Mouse (Mus musculus) retina, embryonic 14.5 days (tissue): ENCODE measurements at regions not wholly inside any gene's neighbourhood (a gene's known extent, or its start where the extent isn't known, plus 50 kb on each side); places are given as distances from the start of the nearest gene placed in this dataset.

Experiments used
- DNase-seq: peaks from one replicate; pipeline ENCODE4 v3.0.0-alpha.2; 2015; ENCODE audit warnings: low spot score

DNA sequence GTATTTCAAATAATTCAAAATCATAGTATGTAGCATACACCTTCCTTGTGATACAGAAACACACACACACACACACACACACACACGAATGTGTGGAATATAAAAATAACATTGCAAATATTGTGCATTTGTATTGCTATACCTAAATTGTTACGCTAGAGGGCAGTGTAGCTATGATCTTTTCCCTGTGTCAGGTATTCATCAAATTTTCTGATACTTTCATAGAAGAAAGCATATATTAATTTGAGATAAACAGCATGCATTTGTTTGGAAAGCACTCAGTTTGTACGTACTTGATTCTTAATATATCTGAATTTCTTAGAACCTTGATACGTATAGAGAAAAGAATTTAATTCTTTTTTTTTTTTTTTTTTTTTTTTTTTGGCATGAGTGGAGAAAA is 1700.9 kb upstream of the Sel1l start:
- DNase-seq: peak; percentile 74

DNA sequence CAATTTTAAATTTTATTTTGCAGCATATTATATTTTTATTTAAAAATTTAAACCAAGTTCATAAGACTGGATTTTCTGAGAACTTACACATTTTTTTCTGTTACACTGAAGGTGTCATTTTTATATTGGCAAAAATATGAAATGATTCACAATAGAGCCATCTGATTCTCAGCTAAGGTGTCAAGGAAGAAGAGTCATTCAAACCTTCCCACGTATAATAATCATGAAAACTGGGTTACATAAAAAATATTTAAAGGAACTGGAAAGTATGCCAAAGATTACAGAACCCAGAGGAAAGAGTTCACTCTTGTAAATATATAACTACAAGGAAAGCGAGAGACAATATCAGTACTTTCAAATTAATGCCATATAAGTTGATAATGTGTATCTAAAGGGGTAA is 1674.5 kb upstream of the Sel1l start:
- no peak for DNase-seq

DNA sequence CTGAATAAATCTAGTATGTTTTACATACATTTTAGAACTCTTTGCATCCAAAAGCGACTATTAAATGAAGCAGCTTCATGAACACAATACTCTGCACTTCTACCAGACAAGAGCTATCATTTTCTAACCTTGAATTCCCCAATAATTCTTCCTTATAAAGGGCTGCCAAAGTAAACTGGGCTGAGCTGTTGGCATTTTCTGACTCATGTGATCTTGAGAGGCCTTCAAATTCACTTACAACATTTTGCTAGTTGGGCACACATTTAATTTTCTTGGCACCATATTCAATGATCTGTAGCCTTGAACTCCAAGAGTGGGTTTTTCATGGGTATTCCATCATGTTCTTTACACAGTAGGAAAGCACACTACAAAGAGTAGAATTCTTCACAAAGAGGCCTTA is 1637.4 kb upstream of the Sel1l start:
- DNase-seq: no peak

DNA sequence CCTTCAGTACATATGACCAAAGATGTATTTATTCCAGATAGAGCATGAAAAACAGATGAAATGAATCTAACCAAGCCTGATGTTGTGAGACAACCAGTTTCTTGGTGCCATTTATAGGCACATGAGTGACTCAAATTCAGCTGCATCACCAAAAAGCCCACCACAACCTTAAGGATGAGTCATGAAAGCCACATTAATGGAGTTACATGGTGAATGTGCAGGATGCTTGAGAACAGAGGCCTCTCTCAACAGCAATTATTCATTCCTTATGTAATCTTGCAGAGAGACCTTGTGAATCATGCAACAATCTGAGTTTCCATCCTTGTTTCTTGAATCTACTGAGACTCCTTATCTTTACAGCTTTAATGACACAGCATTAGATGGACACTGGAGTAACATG is 1613.1 kb upstream of the Sel1l start:
- no peak for DNase-seq

DNA sequence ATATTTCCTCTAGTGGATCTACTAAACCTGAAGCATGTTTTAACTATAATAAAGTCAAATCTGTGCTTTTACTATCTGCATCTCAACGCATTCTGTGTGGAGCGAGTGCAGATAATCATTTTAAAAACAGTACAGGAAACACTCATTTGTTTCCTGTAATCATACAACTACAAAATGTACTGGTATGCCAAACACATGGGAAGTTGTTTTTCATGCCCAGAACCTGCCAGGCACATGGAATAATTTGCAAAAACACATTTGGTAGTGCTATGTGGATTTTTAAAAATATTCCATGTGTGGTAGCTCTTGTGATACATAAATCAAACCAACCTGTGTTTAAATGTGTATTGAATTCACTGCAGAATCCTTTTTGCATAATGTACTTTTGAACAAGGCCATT is 1600.5 kb upstream of the Sel1l start:
- no peak for DNase-seq

DNA sequence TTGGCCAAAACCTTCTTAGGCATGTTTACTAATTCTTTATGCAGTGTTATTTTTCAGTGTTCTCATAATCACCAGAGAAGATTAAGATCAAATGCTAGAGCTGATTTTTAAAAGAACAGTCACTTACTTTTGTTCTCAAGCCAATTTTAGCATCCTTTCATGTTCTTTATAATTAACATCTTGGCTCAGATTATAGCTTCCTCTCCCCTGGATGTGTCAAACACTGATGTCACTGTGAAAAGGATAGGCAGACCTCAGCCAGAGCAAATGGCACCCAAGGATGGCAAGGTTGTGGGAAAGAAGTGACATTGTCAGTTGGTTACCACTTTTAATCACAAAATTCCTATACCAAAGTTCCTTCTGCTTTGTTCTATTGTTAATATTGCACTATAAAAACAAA is 1580.3 kb upstream of the Sel1l start:
- DNase-seq: no peak

DNA sequence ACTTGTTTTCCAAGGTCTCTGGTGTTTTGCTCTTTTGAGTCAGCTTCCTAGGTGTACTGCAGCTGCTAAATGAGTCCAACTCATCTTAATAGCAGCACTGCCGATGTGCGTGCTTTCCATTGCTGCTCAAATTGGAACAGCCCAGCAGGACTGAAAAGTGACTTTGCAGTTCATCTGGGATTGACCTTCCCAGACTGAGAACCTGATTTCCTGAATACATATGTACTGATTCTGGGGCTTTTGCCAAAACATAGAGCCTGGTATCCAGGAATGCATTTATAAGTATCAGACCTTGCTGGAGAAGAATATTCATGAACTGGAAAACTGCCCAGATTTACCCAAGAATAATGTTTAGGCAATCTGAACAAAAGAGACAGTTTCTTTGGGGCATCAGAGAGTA is 1579.0 kb upstream of the Sel1l start:
- DNase-seq: no peak

DNA sequence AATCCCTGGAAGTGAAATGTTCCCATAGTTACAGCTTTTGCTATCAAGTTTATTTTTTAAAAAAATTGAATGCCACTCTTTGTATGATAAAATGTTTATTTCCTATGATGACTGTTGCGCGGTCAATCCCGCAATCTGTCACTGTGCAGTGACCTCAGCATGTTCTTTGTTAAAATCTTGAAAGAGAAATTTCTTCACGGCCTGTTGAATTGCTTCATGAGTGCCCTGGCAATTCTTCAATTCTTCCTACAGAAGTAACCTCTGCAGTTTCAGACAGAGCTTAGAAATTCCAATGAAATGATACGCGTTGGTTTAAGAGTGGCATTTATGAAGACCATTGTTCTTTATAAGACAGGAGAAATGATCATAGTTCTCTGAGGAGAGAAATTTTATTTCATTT is 1567.4 kb upstream of the Sel1l start:
- DNase-seq: peak; percentile 67

DNA sequence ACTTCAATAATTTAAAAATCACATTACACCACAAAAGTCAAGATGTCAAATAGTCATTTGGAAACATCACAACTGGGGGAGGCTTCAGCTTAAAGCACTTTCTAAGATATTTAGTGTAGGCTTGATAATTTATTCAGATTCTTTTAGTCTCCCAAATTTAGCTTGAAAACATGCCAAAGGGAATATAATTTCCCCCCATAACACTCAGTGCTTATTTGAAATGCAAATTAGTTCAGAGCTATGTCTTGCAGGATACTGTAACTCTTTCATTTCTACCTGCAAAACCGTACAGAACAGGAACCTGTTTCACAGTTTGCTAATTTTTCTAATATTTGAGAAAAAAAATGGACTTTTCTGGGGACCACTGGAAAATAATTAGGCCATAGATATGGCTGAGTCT is 1566.8 kb upstream of the Sel1l start:
- no peak for DNase-seq

DNA sequence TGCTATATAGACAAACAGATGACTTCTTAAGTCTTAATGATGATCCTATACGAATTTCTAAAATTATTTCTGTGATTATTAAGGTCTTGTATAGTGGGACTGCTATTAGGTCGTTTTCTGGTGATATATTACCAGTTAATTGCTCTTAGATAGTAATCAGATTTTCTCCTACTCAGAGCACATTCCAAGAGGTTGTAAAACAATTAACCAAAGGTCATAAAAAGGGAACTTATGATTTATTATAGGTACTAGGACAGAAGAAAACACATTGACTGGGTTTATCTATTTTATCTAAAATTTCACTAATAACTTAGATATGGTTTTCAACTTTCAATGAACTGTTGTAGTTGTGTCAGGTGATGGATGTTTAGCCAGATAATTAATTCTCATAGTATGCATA is 1536.6 kb upstream of the Sel1l start:
- DNase-seq: no peak

DNA sequence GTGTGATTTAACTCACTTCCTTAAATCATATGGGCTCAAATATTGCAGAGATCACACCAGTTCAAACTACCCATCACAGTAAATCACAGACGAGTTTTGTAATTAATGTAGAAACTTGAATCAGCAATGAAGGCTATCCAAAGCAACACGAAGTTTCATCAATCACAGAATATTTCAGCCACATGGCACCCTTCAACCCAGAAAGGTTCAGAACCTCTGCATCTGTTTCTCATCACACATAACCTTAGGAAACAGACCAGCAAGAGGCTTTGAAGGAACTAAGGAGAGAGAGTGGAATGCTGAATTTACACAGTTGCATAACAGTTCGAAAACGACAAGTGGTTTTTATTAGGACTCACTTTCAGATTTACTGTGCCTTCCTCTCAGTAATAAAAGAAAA is 1494.0 kb upstream of the Sel1l start:
- no peak for DNase-seq

DNA sequence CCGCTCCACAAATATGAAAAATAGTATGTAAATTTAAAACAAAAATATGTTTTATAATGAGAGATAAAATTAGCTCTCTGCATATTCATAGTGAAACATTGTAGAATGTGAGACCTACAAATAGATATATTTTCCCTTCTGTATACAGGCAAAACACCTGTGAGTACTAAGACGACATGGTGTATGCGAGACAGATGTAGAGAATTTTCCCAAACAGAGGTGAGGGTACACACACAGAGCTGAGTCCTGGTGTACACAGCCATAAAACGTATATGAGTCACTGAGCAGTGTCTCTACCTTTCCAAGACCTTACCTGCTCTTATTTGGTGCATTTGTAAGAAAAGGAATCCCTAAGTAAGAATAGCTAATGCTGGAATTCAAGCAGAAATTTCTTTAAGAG is 1493.6 kb upstream of the Sel1l start:
- no peak for DNase-seq

DNA sequence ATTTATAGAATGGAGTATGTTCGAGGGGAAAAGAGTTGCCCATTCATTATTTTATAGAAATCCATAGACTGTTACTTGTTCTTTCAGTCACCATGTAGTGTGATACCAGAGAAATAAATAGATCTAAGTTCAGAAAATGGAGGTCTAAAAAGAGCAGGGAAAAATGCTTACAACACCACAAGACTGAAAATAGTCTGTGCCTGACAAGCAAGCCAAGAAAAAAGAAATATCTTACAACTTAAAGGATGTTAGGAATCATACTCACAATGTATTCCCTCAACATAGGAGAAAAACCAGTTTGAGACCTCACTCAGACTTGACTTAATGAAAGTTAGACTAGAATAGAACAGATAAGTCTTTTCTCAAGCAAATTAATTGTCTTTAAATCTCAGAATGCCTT is 1486.6 kb upstream of the Sel1l start:
- DNase-seq: no peak

DNA sequence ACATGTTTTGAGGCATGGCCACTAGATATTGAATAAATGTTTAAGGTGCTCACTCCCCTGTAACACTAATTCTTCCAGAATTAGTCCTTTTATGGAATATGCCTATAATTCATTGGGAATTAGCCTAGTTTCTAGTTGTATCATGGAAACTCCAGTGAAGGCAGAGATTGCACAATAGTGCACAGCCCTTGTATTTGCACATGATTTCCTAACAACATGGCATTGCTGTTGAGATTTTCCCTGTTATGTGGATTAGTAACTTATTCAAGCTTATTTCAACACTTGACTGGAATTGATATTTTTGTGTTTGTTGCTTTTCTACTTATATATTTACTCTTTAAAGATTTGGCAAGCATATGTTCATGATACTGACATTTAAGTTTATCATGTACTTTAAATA is 1463.3 kb upstream of the Sel1l start:
- no peak for DNase-seq

DNA sequence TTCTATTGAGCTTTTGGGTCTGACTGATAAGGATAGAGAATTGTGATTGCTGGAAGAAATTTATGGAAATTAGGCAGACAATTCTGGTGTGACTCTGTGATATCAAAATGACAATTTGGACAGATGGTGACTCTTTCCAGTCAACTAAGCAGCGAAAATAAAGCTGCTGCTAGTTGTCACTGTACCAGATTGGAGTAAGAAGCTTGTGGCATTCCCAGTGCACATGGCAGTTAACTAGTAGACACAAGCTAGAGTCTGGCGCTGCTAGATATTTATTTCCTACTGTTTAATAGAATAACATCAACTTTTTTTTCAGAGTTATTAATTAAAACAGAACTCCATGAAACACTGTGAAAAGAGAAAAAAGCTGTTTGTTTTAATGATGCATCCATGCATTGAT is 1432.9 kb upstream of the Sel1l start:
- DNase-seq: peak; percentile 2

DNA sequence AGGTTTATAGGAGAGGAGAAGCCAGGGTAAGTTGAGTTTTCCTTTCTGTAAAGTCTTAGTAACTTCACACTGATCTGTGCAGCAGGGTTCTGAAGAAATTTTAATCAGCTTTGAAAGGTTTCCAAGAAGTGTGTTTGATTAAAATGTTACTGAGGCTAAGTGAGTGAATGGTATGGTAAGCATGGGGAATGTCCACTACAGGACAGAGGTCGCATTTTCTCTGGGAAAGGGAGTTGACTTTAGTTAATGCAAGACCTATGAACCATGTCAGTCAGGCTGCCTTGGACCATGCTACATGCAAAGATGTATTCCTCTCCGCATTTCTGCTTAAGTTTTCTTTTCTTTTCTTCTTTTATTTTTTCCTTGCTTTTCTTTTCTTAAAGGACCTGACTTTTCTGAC is 1424.7 kb upstream of the Sel1l start:
- no peak for DNase-seq

DNA sequence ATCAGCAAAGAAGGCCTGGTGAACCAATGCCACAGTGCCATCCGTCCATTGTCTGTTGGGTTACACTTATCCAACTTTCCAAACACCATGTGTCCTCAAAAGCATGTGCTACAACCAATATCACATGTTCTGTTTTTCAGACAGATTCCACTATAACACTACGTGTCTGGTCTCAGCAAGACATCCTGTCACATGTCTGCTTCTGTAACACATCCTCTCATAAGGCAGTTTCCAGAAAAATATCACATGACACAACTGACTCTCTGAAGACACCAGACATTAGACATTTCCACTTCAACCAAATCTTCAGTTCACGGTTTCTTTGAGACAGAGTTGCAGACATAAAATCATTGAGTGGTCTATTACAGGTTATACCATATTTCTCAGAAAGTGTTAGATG is 1381.3 kb upstream of the Sel1l start:
- no peak for DNase-seq

DNA sequence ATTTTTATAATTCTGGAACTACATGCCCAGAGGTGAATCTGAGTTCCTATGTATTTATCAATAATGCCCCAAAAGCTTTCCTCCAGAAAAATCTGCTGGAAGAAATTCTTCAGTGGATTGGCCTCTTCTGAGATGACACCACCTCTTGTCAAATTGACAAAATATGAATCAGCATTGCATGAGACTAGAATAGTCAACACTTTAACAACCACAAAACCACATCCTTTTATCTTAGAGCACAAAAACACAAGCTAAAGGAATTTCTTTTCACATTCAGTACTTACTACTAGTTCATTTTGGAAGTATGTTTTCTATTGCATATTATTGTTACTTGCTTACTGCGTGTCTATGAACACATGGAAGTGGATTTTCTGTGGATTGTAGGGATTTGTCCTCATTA is 1377.9 kb upstream of the Sel1l start:
- DNase-seq: no peak

DNA sequence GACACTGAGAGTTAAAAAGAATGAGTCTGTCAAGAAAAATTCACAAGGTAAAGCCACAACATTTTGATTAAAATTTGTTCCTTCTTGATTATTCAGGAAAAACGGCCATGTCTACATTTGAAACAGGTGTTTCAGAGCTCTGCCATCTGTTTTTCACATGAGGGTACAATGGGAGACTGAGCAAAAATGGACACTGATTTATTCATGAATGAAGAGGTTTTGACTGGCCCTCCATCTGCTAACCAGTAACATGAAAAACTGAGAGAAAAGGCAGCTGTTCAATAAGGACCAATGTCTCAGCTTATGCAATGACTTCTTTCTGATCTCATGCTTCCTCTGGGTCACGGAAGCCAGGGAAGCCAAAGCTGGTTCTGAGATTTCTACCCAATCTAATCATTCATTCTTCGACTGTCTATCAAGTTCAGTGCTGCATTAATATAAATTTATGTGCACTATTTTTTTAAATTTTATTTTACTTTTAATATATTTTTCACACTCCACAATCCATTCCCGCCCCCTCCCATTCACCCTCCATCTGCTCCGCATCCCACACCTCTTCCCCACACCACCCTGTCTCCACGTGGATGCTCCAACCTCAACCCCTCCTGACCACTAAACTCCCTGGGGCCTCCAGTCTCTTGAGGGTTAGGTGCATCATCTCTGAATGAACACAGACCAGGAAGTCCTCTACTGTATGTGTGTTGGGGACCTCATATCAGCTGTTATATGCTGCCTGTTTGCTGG is 1372.4 kb upstream of the Sel1l start:
- DNase-seq: no peak

DNA sequence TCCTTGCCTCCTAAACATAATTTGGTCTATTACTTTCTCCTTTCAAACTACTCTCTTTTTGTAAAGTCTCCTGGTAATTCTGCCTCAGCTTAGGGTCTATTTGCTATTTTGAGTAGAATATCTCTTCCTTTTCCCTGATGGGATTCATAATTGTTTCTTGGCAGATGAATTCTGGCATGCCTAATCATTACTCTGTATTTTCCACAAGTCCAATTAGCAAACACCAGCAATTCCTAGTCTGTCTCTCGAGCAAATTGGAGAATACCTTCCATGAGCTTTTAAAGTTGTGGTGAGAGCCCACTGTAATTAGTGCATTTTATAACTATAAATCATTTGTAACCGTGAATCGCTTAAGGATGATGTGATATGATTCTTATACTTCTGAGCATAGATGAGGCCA is 1358.6 kb upstream of the Sel1l start:
- DNase-seq: no peak

DNA sequence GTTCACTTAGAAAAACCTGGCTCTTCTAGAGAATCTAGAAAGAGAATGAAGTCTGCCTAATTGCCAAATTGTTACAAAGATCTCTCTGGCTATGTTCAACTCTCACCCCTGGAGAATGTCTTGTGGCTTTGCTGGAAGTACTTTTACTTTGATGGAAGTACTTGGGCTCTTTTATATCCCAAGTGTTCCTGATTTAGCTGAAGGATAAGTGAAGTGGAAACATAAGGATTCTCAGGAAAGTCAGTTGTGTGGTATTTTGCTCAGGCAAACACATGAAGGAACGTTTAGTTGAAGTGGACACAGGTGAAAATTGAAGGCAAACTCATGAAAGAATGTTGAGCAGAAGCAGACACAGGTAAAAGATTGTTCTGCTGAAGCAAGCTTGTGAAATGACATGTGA is 1340.0 kb upstream of the Sel1l start:
- DNase-seq: no peak

DNA sequence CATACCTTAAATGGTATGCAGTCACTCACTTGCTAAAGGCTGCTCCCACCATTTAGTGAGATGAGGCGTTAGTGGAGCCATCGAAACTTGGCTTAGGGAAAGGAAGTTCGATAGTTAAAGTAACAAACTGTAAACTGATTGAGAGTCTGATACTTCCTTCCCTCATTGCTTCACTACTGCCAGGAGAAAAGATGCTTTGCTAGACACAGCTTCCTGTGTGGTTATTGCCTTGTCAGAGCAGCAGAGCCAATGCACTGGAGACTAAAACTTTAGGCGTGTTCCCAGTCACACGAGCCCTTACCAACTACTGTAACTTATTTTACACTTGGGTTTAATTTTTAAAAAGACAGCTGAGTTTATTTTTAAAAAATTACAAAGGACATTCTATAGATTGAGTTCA is 1324.8 kb upstream of the Sel1l start:
- DNase-seq: no peak

DNA sequence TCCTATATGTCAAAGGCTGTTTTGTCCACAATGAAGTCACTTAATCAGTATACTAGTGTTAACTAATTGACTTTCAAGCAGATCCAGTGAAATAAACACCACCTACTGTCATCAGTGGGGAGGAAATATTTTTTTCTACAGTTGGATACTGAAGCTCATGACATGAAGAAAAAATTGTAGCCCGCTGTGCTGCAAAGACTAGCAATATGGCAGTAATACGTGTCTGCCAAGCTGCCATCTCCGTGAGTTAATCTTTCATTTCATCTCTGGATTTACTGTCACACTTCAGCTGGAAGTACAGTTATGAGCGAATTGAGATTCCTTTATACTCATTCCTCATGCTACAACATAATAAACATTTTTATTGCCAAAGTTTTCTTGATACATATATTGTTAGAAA is 1311.3 kb upstream of the Sel1l start:
- no peak for DNase-seq

DNA sequence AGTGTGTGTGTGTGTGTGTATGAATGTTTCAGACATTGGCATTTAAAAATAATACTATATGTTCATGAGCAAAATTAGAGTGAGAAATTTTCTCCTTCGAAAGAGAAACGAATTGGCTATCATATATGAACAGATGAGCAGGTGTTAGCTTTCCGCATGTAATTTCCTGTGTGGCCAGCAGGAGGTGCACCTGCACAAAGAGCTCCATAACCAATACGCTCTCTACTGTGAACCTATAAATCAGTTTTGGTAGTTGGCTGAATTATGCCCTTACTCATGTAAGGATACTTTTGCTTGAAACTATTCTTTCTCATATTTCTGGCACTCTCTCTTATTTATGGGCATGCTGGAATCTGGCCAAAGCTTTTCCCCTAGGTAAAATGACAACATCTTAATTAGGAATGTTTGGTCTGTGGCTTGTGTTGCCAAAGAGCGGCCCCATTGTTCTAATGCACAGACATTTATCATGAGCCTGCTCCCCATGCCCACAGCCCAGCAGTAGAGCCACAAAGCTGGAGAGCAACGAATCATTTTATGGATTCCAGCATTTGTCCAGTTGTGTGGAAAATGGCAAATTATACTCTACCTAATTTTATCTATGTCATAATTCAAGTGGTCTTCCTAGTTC is 1303.8 kb upstream of the Sel1l start:
- DNase-seq: peak; percentile 64
